Comparison of ENCODE assay signal across 8 mouse cellular contexts in genomic region chr3:119949620-119950019, GRCm38 (mm10).
DNase-seq lines count a peak whose midpoint lies in the region; ATAC-seq and TF ChIP-seq lines count a peak whose summit lies in the region.

No protein-coding gene starts in this region.

- peak overlapping the region; percentile 51 for H3K4me2 ChIP-seq in heart, embryonic 15.5 days

- TF ChIP-seq POLR2A in brain, embryonic 14.5 days (IDR thresholded peaks at IDR 0.05; ENCODE audit: borderline replicate concordance, extremely low read depth, insufficient read depth, insufficient read length, poor library complexity, severe bottlenecking), result no peak

- no peak for TF ChIP-seq CTCF in brain, embryonic 14.5 days (IDR thresholded peaks at IDR 0.05; ENCODE audit: borderline replicate concordance, extremely low read depth, insufficient read depth, insufficient read length)

- no peaks in the 10 kb centered on the region; the same call in 1 of the 2 replicates for H3K4me1 ChIP-seq in heart, embryonic 15.5 days (replicated peaks)
- H3K4me1 ChIP-seq in hindbrain, embryonic 10.5 days (replicated peaks), result peaks cover 49% of the 10 kb centered on the region
- peaks cover 41% of the 10 kb centered on the region for H3K4me1 ChIP-seq in midbrain, embryonic 10.5 days

- intact Hi-C loops in heart, postnatal 10 days (cut with DNase I), result loop anchor here (10.0 kb wide), 1 partner anchor 245 kb away; no protein-coding TSS in a partner anchor

- H3K27me3 ChIP-seq in heart, embryonic 15.5 days, result no peaks in the 10 kb centered on the region
- no peaks in the 10 kb centered on the region for H3K27me3 ChIP-seq in hindbrain, embryonic 10.5 days (ENCODE audit: insufficient read depth, poor library complexity, severe bottlenecking)
- H3K27me3 ChIP-seq in midbrain, embryonic 10.5 days (ENCODE audit: low read depth, poor library complexity, severe bottlenecking), result peaks cover 8% of the 10 kb centered on the region; the same call in 1 of the 2 replicates

- no peak for ATAC-seq in heart, embryonic 15.5 days (replicated peaks; ENCODE audit: insufficient number of reproducible peaks, insufficient read depth, low FRiP score, low read depth)

- no peak for DNase-seq in heart, postnatal 10 days
- DNase-seq in brain, embryonic 14.5 days (ENCODE audit: low read depth), result peak; percentile 96
- no peak for DNase-seq in hindbrain, embryonic 10.5 days (ENCODE audit: low spot score)
- DNase-seq in midbrain, embryonic 10.5 days (ENCODE audit: low spot score), result no peak
- DNase-seq in frontal cortex, postnatal 14 days (ENCODE audit: low spot score in 2 of 2), result no peak
- DNase-seq in gastrocnemius, adult 18-20 months (ENCODE audit: low spot score), result no peak
- no peak for DNase-seq in cerebellum, adult 18-20 months

- no peaks in the 10 kb centered on the region for H3K9me3 ChIP-seq in heart, embryonic 15.5 days (replicated peaks)
- H3K9me3 ChIP-seq in hindbrain, embryonic 10.5 days, result no peaks in the 10 kb centered on the region
- H3K9me3 ChIP-seq in midbrain, embryonic 10.5 days (replicated peaks), result no peaks in the 10 kb centered on the region

- H3K9ac ChIP-seq in heart, embryonic 15.5 days, result no peak overlapping the region

- no peak overlapping the region for H3K27ac ChIP-seq in heart, embryonic 15.5 days
- no peak overlapping the region for H3K27ac ChIP-seq in hindbrain, embryonic 10.5 days
- peak overlapping the region; percentile 52; the same call in 1 of the 2 replicates for H3K27ac ChIP-seq in midbrain, embryonic 10.5 days (replicated peaks)

- H3K4me3 ChIP-seq in heart, embryonic 15.5 days, result peak overlapping the region; percentile 18
- H3K4me3 ChIP-seq in hindbrain, embryonic 10.5 days, result peak overlapping the region; percentile 36; the same call in 1 of the 2 replicates
- peak overlapping the region; percentile 41 for H3K4me3 ChIP-seq in midbrain, embryonic 10.5 days

- 37% methylated on average over 7 of the region's 7 CpGs for WGBS in heart, embryonic 15.5 days
- 25% methylated on average over 7 of the region's 7 CpGs for WGBS in hindbrain, embryonic 10.5 days
- WGBS in midbrain, embryonic 10.5 days, result 23% methylated on average over 7 of the region's 7 CpGs

- no peaks in the 10 kb centered on the region for H3K36me3 ChIP-seq in heart, embryonic 15.5 days
- H3K36me3 ChIP-seq in hindbrain, embryonic 10.5 days, result no peaks in the 10 kb centered on the region
- no peaks in the 10 kb centered on the region for H3K36me3 ChIP-seq in midbrain, embryonic 10.5 days
